Comparison of ENCODE assay signal across 47 mouse cellular contexts in the genomic region with DNA sequence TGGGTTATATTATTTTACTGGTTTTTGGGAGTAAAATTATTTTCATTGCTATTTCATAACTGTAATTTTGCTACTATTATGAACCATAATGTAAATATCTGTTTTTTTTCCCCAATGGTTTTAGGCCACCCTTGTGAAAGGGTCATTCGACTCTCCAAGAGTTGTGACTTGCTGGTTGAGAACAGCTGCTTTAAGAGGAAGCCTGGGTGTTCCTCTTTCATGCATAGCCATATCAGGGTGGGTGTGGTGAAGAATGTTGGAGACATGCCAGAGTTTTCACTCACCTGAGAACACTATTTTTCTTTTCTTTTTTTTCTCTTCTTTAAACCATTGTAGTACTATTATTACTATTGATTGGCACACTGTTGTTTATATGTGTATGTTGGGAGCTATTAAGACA. TPM values are rescaled to one million over a fixed set of nuclear protein-coding genes. Genes with fewer than 3 reads are reported as not detected.
"Had no signal": no experiment of that assay in that cellular context is flagged by ENCODE, and none has a peak within 500 bp of the region (broad histone marks: within the 10 kb centered on the region; RNA-seq: fewer than 3 reads in every experiment).

No protein-coding gene starts in this region.

- DNase-seq: left cerebral cortex, postnatal 4 days; liver; liver, embryonic 13.5 days; liver, postnatal 0 days; lung, adult 18-20 months; lung, adult 2 months; lung, embryonic 14.5 days; lung, postnatal 10 days; lung, postnatal 14 days; lung, postnatal 36 days; lung, postnatal 4 days; midbrain, embryonic 14.5 days had no signal

- H3K27me3 ChIP-seq: limb, embryonic 12.5 days; limb, embryonic 13.5 days; limb, embryonic 15.5 days; liver, embryonic 12.5 days; liver, embryonic 13.5 days; liver, embryonic 15.5 days; lung, embryonic 15.5 days; megakaryocyte, embryonic 14.5 days; midbrain, embryonic 12.5 days; midbrain, embryonic 13.5 days; midbrain, embryonic 15.5 days; neural tube, embryonic 12.5 days had no signal

- H3K27ac ChIP-seq: limb, embryonic 10.5 days; limb, embryonic 12.5 days; limb, embryonic 13.5 days; limb, embryonic 15.5 days; liver, embryonic 12.5 days; liver, embryonic 13.5 days; liver, embryonic 14.5 days; liver, embryonic 15.5 days; lung, embryonic 15.5 days; macrophage; midbrain, embryonic 10.5 days; midbrain, embryonic 12.5 days; midbrain, embryonic 13.5 days; midbrain, embryonic 15.5 days; neural tube, embryonic 12.5 days had no signal

- H3K4me1 ChIP-seq: limb, embryonic 10.5 days; limb, embryonic 12.5 days; limb, embryonic 13.5 days; limb, embryonic 15.5 days; liver, embryonic 12.5 days; liver, embryonic 13.5 days; liver, embryonic 15.5 days; lung, embryonic 15.5 days; megakaryocyte, embryonic 14.5 days; midbrain, embryonic 10.5 days; midbrain, embryonic 12.5 days; midbrain, embryonic 13.5 days; midbrain, embryonic 15.5 days; neural tube, embryonic 12.5 days had no signal

- ATAC-seq: liver, embryonic 12.5 days; liver, postnatal 0 days; lung, postnatal 0 days; midbrain, embryonic 13.5 days; midbrain, embryonic 15.5 days; midbrain, embryonic 16.5 days had no signal

- H3K4me3 ChIP-seq: limb, embryonic 10.5 days; limb, embryonic 12.5 days; limb, embryonic 13.5 days; limb, embryonic 15.5 days; liver, embryonic 12.5 days; liver, embryonic 13.5 days; liver, embryonic 15.5 days; lung, embryonic 15.5 days; megakaryocyte, embryonic 14.5 days; midbrain, embryonic 10.5 days; midbrain, embryonic 12.5 days; midbrain, embryonic 13.5 days; midbrain, embryonic 15.5 days; myocyte; neural tube, embryonic 12.5 days had no signal

RNA-seq across cellular contexts. Expression of gene Gm4846, which starts 19.2 kb away (rescaled TPM):
- total RNA-seq: left cerebral cortex, adult 8-10 months; left cerebral cortex, postnatal 10 days; left cerebral cortex, postnatal 14 days; left cerebral cortex, postnatal 25 days; left cerebral cortex, postnatal 36 days; left cerebral cortex, postnatal 4 days; megakaryocyte progenitor cell, adult 5-6 weeks; megakaryocyte-erythroid progenitor cell, adult 5-6 weeks; midbrain, postnatal 0 days; monocyte, adult 5-6 weeks had no signal
- polyA plus RNA-seq: limb, embryonic 10.5 days; limb, embryonic 11.5 days; limb, embryonic 12.5 days; limb, embryonic 13.5 days; limb, embryonic 14.5 days; limb, embryonic 15.5 days; liver, adult 2 months; liver, embryonic 11.5 days; liver, embryonic 12.5 days; liver, embryonic 13.5 days; liver, embryonic 14.5 days; liver, embryonic 15.5 days; liver, embryonic 16.5 days; liver, postnatal 0 days; lung, adult 2 months; lung, embryonic 14.5 days; lung, embryonic 15.5 days; lung, embryonic 16.5 days; lung, postnatal 0 days; macrophage; midbrain, embryonic 10.5 days; midbrain, embryonic 11.5 days; midbrain, embryonic 12.5 days; midbrain, embryonic 13.5 days; midbrain, embryonic 14.5 days; midbrain, embryonic 15.5 days; midbrain, embryonic 16.5 days; midbrain, postnatal 0 days; myocyte; neural tube, embryonic 11.5 days; neural tube, embryonic 12.5 days had no signal
